Mouse (Mus musculus): ENCODE data around the gene Pgd.
"Not testable (repeated sequence)": the region's sequence is repeated elsewhere in the genome, so short reads cannot be mapped to it uniquely, and the experiment has no call there.

Gene Pgd

GRCm38 (mm10) chr4:149131021-149131752 is 35.4 kb downstream of the Pgd start:
- no peak for DNase-seq

- DNase-seq, result no peak
Observed at GRCm38 (mm10) chr4:149128467-149128866, 38.1 kb downstream of the Pgd start.

- DNase-seq, result no peak
Observed at GRCm38 (mm10) chr4:149126663-149127062, 39.9 kb downstream of the Pgd start, which contains the start of gene Cort. Gene Cort, minus strand, starts transcription at chr4:149126763.

GRCm38 (mm10) chr4:149126115-149126509 is 40.5 kb downstream of the Pgd start:
- DNase-seq, result no peak

GRCm38 (mm10) chr4:149125341-149126114 is 41.0 kb downstream of the Pgd start:
- DNase-seq, result no peak

GRCm38 (mm10) chr4:149123432-149123831 is 43.1 kb downstream of the Pgd start:
- DNase-seq, result no peak

GRCm38 (mm10) chr4:149119978-149120562 is 46.5 kb downstream of the Pgd start:
- DNase-seq, result not testable (repeated sequence)

GRCm38 (mm10) chr4:149103875-149104561 is 62.6 kb downstream of the Pgd start, which contains the start of gene Dffa:
Gene Dffa, plus strand, starts transcription at chr4:149104146.
- peak; percentile 88 for DNase-seq

GRCm38 (mm10) chr4:149101456-149101855 is 65.1 kb downstream of the Pgd start:
- no peak for DNase-seq

GRCm38 (mm10) chr4:149100449-149100848 is 66.1 kb downstream of the Pgd start:
- not testable (repeated sequence) for DNase-seq

All from thymus, adult 18-20 months (tissue).